Mouse (Mus musculus) hindbrain, embryonic 10.5 days (tissue): Measurements from ENCODE around the gene Olfr183. TPM values are rescaled to one million over a fixed set of nuclear protein-coding genes. Genes with fewer than 3 reads are reported as not detected.
"Not testable (repeated sequence)": the region's sequence is repeated elsewhere in the genome, so short reads cannot be mapped to it uniquely, and the experiment has no call there.

Source experiments
- DNase-seq: peaks from one replicate; pipeline ENCODE4 v3.0.0-alpha.2; 2017; ENCODE audit warnings: low spot score
- H3K27ac ChIP-seq: fragments of 300-500 bp; sonication (generic); 2 replicates; pipeline ENCODE4 v1.5.1; 2016; ENCODE audit warnings: mild to moderate bottlenecking, moderate library complexity
- H3K27me3 ChIP-seq: fragments of 300-500 bp; sonication (generic); 2 replicates; pipeline ENCODE4 v1.6.1; 2016; ENCODE audit warnings: mild to moderate bottlenecking; ENCODE audit not compliant: poor library complexity, insufficient read depth, severe bottlenecking
- H3K36me3 ChIP-seq: fragments of 300-500 bp; sonication (generic); 2 replicates; pipeline ENCODE4 v1.6.1; 2016; ENCODE audit warnings: mild to moderate bottlenecking, moderate library complexity
- H3K4me1 ChIP-seq: fragments of 300-500 bp; sonication (generic); replicated peaks from 2 replicates; pipeline ENCODE4 v1.6.1; 2016; ENCODE audit warnings: mild to moderate bottlenecking
- H3K4me3 ChIP-seq: fragments of 300-500 bp; sonication (generic); 2 replicates; pipeline ENCODE4 v1.5.1; 2016; ENCODE audit warnings: mild to moderate bottlenecking, moderate library complexity
- H3K9me3 ChIP-seq: fragments of 300-500 bp; sonication (generic); 2 replicates; pipeline ENCODE4 v1.6.1; 2016; ENCODE audit warnings: mild to moderate bottlenecking, moderate library complexity
- WGBS: fragments of 180-500 bp; shearing (Covaris S2); methylation state at CpG from one replicate; pipeline ENCODE4 v1.1.7; 2016; 5-methylcytosine and 5-hydroxymethylcytosine counted together
- polyA plus RNA-seq: library from polyadenylated mRNA; unstranded; fragments of >200 nt; fragmentation: Nextera tagmentation; extraction: Ambion mirVana; gene quantifications from 2 replicates; pipeline ENCODE4 v1.2.1, GENCODE M21; 2016

The Olfr183 gene
- not detected in 2 replicates for polyA plus RNA-seq

DNA sequence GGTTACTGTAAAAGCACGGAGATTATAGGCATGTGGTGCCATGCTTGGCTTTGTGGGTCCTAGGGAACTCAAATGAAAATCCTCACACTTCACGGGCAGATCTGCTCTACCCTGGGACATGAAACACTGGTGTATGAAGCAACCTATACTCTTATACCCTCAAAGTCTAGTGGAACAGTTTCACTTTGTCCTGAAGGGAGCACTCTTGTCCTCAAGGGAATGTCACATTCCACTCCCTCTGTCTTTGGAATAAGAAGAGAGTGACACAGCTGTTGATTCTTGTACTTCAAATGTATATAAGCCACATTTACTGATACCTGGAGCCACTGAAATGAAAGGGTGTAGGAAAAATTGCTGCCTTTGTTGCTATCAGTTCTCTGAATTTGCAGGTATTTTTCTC is at the start of gene Olfr183:
Gene Olfr183 (plus strand): TSS at position 301 of the 400 bp plus-strand sequence.
- Histone ChIP-seq H3K4me1 (no peaks in the 10 kb centered on the region), H3K9me3 (no peaks in the 10 kb centered on the region), H3K27me3 (no peaks in the 10 kb centered on the region), H3K36me3 (no peaks in the 10 kb centered on the region), H3K27ac (no peak within 1 kb of the TSS), H3K4me3 (no peak within 1 kb of the TSS)
- DNase-seq = no peak
- 75% methylated on average over 2 of the region's 2 CpGs for WGBS

GRCm38 (mm10) chr16:59007146-59007545 is 12.0 kb downstream of the Olfr183 start:
- Histone ChIP-seq H3K9me3 (no peaks in the 10 kb centered on the region), H3K27ac (no peak overlapping the region), H3K27me3 (no peaks in the 10 kb centered on the region), H3K4me1 (no peaks in the 10 kb centered on the region), H3K4me3 (no peak overlapping the region), H3K36me3 (no peaks in the 10 kb centered on the region)
- no peak for DNase-seq

DNA sequence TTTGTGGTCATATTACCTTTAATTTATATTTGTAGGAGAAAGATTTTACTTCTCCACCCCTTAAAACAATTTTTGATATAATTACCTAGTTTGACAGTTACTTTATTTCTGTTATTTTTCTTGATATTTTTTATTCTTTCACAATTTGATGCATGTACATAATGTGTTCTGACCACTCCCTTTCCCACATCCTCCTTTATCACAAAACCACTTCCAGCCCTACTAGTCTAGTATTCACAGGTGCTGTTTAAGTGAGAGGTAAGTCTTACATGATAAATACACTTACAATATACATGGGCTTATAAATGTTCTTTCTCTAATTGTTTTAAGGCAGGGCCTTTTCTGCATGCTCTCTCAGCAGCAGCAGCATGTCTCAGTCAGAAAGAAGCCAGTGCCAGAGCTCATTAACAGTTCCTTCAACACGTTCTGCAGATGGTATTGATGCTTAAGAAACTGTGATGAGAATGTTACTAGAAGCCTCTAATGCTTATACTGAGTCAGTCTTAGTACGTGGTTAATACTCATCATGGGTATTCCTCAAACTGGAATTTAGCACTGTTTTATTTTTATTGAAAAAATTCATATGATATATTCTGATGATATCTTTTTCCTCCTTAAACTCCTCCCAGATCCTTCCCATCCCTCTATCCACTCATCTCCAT is 18.3 kb downstream of the Olfr183 start:
- Histone ChIP-seq H3K27me3 (no peaks in the 10 kb centered on the region), H3K36me3 (no peaks in the 10 kb centered on the region), H3K27ac (no peak overlapping the region), H3K4me3 (no peak overlapping the region), H3K4me1 (no peaks in the 10 kb centered on the region), H3K9me3 (no peaks in the 10 kb centered on the region)
- DNase-seq = no peak
- 79% methylated on average over 2 of the region's 2 CpGs for WGBS

DNA sequence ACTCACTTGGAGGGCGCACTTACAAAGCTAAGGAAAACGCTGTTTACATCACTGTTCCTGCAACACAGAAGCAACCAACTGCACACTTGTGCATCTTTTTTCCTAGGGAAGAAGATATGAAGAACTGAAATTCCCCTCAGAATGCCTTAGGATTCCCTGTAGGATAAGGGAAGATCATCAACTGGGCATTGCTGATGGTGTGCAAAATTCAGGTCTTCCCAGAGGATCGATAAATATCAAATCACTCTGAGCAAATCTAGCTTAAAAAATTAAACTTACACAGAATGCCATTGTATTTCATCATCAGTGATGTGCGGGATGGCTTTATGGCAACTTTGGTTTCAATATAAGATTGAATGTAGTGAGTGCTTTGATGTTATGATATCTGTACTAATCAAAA is 35.0 kb downstream of the Olfr183 start, which contains the start of gene Olfr186:
Gene Olfr186 (minus strand): TSS at position 101 of the 400 bp plus-strand sequence.
- Histone ChIP-seq H3K4me3 (no peak within 1 kb of the TSS), H3K4me1 (no peaks in the 10 kb centered on the region), H3K27ac (no peak within 1 kb of the TSS), H3K9me3 (no peaks in the 10 kb centered on the region), H3K27me3 (no peaks in the 10 kb centered on the region), H3K36me3 (no peaks in the 10 kb centered on the region)
- WGBS = 89% methylated on average over 4 of the region's 4 CpGs
- no peak for DNase-seq

GRCm38 (mm10) chr16:59039710-59040109 is 44.6 kb downstream of the Olfr183 start, which contains the start of gene Olfr187:
Gene Olfr187 (minus strand): TSS chr16:59039767.
- Histone ChIP-seq H3K27ac (no peak within 1 kb of the TSS), H3K36me3 (no peaks in the 10 kb centered on the region), H3K4me3 (no peak within 1 kb of the TSS), H3K9me3 (no peaks in the 10 kb centered on the region), H3K27me3 (no peaks in the 10 kb centered on the region), H3K4me1 (no peaks in the 10 kb centered on the region)
- WGBS = 86% methylated on average over 7 of the region's 7 CpGs
- no peak for DNase-seq

- no peak overlapping the region for H3K27ac ChIP-seq
- H3K4me1 ChIP-seq = no peaks in the 10 kb centered on the region
- DNase-seq = no peak
- no peaks in the 10 kb centered on the region for H3K9me3 ChIP-seq
- no peaks in the 10 kb centered on the region for H3K27me3 ChIP-seq
- H3K36me3 ChIP-seq = no peaks in the 10 kb centered on the region
- 84% methylated on average over 3 of the region's 3 CpGs for WGBS
- H3K4me3 ChIP-seq = no peak overlapping the region
Observed at GRCm38 (mm10) chr16:59045835-59046234, 50.7 kb downstream of the Olfr183 start.

- no peaks in the 10 kb centered on the region for H3K36me3 ChIP-seq
- H3K27ac ChIP-seq = no peak overlapping the region
- no peaks in the 10 kb centered on the region for H3K9me3 ChIP-seq
- no peak for DNase-seq
- H3K27me3 ChIP-seq = no peaks in the 10 kb centered on the region
- H3K4me1 ChIP-seq = no peaks in the 10 kb centered on the region
- WGBS = 70% methylated on average over 4 of the region's 4 CpGs
- H3K4me3 ChIP-seq = no peak overlapping the region
Observed at GRCm38 (mm10) chr16:59047579-59047978, 52.4 kb downstream of the Olfr183 start.

DNA sequence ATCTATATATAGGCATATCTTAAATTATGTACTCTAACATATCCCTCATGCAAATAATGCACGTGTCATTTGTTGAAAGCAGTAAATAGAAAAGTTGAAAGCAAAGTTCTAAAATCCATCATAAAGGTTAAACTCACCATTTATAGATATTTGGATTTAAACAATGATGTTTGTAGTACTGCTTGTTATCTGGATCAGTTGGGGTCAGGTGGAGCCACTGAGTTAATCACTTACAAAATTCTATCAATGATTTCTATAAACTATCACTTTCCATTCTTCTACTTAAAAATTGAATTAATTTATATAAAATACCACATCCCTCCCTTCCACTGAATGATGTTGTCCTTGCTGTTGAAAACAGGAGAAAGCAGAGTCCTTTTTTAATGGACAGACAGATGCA is 53.7 kb downstream of the Olfr183 start:
- no peak overlapping the region for H3K27ac ChIP-seq
- WGBS = 82% methylated on average over 1 of the region's 1 CpGs
- no peaks in the 10 kb centered on the region for H3K27me3 ChIP-seq
- H3K9me3 ChIP-seq = no peaks in the 10 kb centered on the region
- H3K4me1 ChIP-seq = no peaks in the 10 kb centered on the region
- no peaks in the 10 kb centered on the region for H3K36me3 ChIP-seq
- no peak overlapping the region for H3K4me3 ChIP-seq
- no peak for DNase-seq

DNA sequence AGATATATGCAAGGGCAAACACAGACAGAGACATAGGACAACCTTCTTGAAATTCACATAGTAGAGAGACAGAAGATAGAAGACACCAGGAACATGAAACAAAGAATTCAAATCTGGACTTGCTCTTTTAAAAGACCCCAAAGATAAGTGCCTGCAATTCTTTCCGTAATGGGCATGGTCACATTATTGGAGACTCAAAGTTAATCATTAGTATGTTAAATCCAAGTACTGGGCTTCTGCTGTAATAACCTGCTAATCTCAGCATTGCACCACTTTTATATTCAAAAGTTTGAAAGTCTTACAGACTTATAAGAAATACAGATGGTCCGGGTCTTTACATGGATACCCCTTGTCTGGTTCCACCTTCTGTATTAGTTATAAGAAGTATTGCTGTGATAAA is 54.1 kb downstream of the Olfr183 start:
- not testable (repeated sequence) for H3K4me3 ChIP-seq, H3K36me3 ChIP-seq, H3K4me1 ChIP-seq, H3K27me3 ChIP-seq, H3K27ac ChIP-seq, H3K9me3 ChIP-seq, DNase-seq
- WGBS = 92% methylated on average over 2 of the region's 2 CpGs

Other genes starting within 250 kb of the Olfr183 start
- gene Olfr172, start 232.2 kb upstream of the Olfr183 start, polyA plus RNA-seq = not detected in 2 replicates
- not detected in 2 replicates for gene Olfr173, start 195.1 kb upstream of the Olfr183 start, polyA plus RNA-seq
- not detected in 2 replicates for gene Olfr175-ps1, start 168.6 kb upstream of the Olfr183 start, polyA plus RNA-seq
- not detected in 2 replicates for gene Olfr177, start 120.6 kb upstream of the Olfr183 start, polyA plus RNA-seq
- not detected in 2 replicates for gene Olfr178, start 103.3 kb upstream of the Olfr183 start, polyA plus RNA-seq
- not detected in 2 replicates for gene Olfr181, start 66.6 kb upstream of the Olfr183 start, polyA plus RNA-seq
- gene Olfr180, start 66.0 kb upstream of the Olfr183 start, polyA plus RNA-seq = not detected in 2 replicates
- not detected in 2 replicates for gene Olfr186, start 34.9 kb downstream of the Olfr183 start, polyA plus RNA-seq
- not detected in 2 replicates for gene Olfr187, start 44.4 kb downstream of the Olfr183 start, polyA plus RNA-seq
- gene Olfr190, start 82.6 kb downstream of the Olfr183 start, polyA plus RNA-seq = not detected in 2 replicates
- not detected in 2 replicates for gene Olfr191, start 94.5 kb downstream of the Olfr183 start, polyA plus RNA-seq
- not detected in 2 replicates for gene Olfr193, start 116.5 kb downstream of the Olfr183 start, polyA plus RNA-seq
- gene Olfr194, start 125.7 kb downstream of the Olfr183 start, polyA plus RNA-seq = not detected in 2 replicates
- gene Olfr195, start 151.7 kb downstream of the Olfr183 start, polyA plus RNA-seq = not detected in 2 replicates
- not detected in 2 replicates for gene Olfr196, start 175.1 kb downstream of the Olfr183 start, polyA plus RNA-seq
- not detected in 2 replicates for gene Olfr198, start 208.2 kb downstream of the Olfr183 start, polyA plus RNA-seq
- gene Olfr199, start 224.4 kb downstream of the Olfr183 start, polyA plus RNA-seq = not detected in 2 replicates